Mouse (Mus musculus) layer of hippocampus, adult 2 months (tissue): ENCODE data around the gene Ifnlr1. TPM values are rescaled to one million over a fixed set of nuclear protein-coding genes. Genes with fewer than 3 reads are reported as not detected.
A peak's percentile ranks its signal among the peaks of the same experiment; 100 is the strongest.

Source experiments
- DNase-seq, 2 experiments: peaks; one replicate each; pipeline ENCODE4 v3.0.0; 2022; ENCODE audit warnings: low spot score in 2 of 2
- H3K27ac ChIP-seq: fragments of 200-600 bp; 2 replicates; pipeline ENCODE4 v1.8.1; 2022
- H3K4me3 ChIP-seq: fragments of 200-600 bp; 2 replicates; pipeline ENCODE4 v1.8.1; 2022; ENCODE audit warnings: mild to moderate bottlenecking
- CTCF ChIP-seq: fragments of 200-600 bp; conservative IDR thresholded peaks from 2 replicates; pipeline ENCODE4 v1.8.1; 2022; ENCODE audit warnings: antibody characterized with exemption, mild to moderate bottlenecking, moderate library complexity
- total RNA-seq, 2 experiments: library from RNA; stranded (reverse); gene quantifications; 2 replicates each; pipeline ENCODE4 v1.2.3; 2021

Ifnlr1 gene
- total RNA-seq, 2 experiments from 2014 or later, result 0.10 to 0.27 TPM

GRCm38 (mm10) chr4:135666192-135666975 lies 19.7 kb upstream of the Ifnlr1 start:
- Histone ChIP-seq H3K27ac (no peak overlapping the region), H3K4me3 (no peak overlapping the region)
- peak in 1 of 2 experiments; percentile 27 for DNase-seq
- peak; percentile 78 for TF ChIP-seq CTCF

- Histone ChIP-seq H3K27ac (no peak overlapping the region), H3K4me3 (no peak overlapping the region)
- peak; percentile 50 to 71 for DNase-seq
- peak; percentile 80 for TF ChIP-seq CTCF
These were observed 18.7 kb upstream of the Ifnlr1 start for GRCm38 (mm10) chr4:135667266-135667844.

- TF ChIP-seq CTCF, result no peak
These were observed 12.6 kb upstream of the Ifnlr1 start for GRCm38 (mm10) chr4:135673507-135673906.

GRCm38 (mm10) chr4:135674993-135675392 lies 11.1 kb upstream of the Ifnlr1 start:
- DNase-seq, result no peak
- no peak for TF ChIP-seq CTCF
- H3K4me3 ChIP-seq, result no peak overlapping the region
- no peak overlapping the region for H3K27ac ChIP-seq

More at GRCm38 (mm10) chr4:135673507-135673906, 12.6 kb upstream of the Ifnlr1 start:
- H3K27ac ChIP-seq, result no peak overlapping the region
- no peak for DNase-seq
- no peak overlapping the region for H3K4me3 ChIP-seq

- TF ChIP-seq CTCF, result no peak
- H3K4me3 ChIP-seq, result no peak overlapping the region
- no peak overlapping the region for H3K27ac ChIP-seq
- DNase-seq, result no peak
These were observed 9.6 kb upstream of the Ifnlr1 start for GRCm38 (mm10) chr4:135676476-135676875.

GRCm38 (mm10) chr4:135679316-135679715 lies 6.8 kb upstream of the Ifnlr1 start:
- Histone ChIP-seq H3K27ac (no peak overlapping the region), H3K4me3 (no peak overlapping the region)
- TF ChIP-seq CTCF, result no peak
- DNase-seq, result no peak

GRCm38 (mm10) chr4:135681789-135682188 lies 4.3 kb upstream of the Ifnlr1 start:
- no peak overlapping the region for H3K27ac ChIP-seq
- DNase-seq, result no peak
- no peak overlapping the region for H3K4me3 ChIP-seq
- TF ChIP-seq CTCF, result no peak

GRCm38 (mm10) chr4:135683553-135683952 lies 2.5 kb upstream of the Ifnlr1 start:
- Histone ChIP-seq H3K4me3 (no peak overlapping the region), H3K27ac (no peak overlapping the region)
- TF ChIP-seq CTCF, result peak; percentile 68
- DNase-seq, result no peak

GRCm38 (mm10) chr4:135684731-135685130 lies 1.4 kb upstream of the Ifnlr1 start:
- no peak overlapping the region for H3K27ac ChIP-seq
- no peak for DNase-seq
- H3K4me3 ChIP-seq, result no peak overlapping the region
- no peak for TF ChIP-seq CTCF

GRCm38 (mm10) chr4:135686568-135686953 lies 474 bp downstream of the Ifnlr1 start:
- Histone ChIP-seq H3K27ac (no peak overlapping the region), H3K4me3 (peak overlapping the region; percentile 56)
- no peak for TF ChIP-seq CTCF
- no peak for DNase-seq

- no peak overlapping the region for H3K27ac ChIP-seq
- no peak overlapping the region for H3K4me3 ChIP-seq
- no peak for DNase-seq
- no peak for TF ChIP-seq CTCF
These were observed 3.7 kb downstream of the Ifnlr1 start for GRCm38 (mm10) chr4:135689797-135690196.

GRCm38 (mm10) chr4:135690241-135690640 lies 4.2 kb downstream of the Ifnlr1 start:
- DNase-seq, result no peak
- Histone ChIP-seq H3K4me3 (no peak overlapping the region), H3K27ac (no peak overlapping the region)
- no peak for TF ChIP-seq CTCF

- TF ChIP-seq CTCF, result no peak
- Histone ChIP-seq H3K27ac (no peak overlapping the region), H3K4me3 (no peak overlapping the region)
- DNase-seq, result no peak
These were observed 6.8 kb downstream of the Ifnlr1 start for GRCm38 (mm10) chr4:135692916-135693315.

GRCm38 (mm10) chr4:135698498-135698897 lies 12.4 kb downstream of the Ifnlr1 start:
- Histone ChIP-seq H3K27ac (no peak overlapping the region), H3K4me3 (no peak overlapping the region)
- DNase-seq, result no peak
- no peak for TF ChIP-seq CTCF
